Mouse (Mus musculus) limb, embryonic 14.5 days (tissue): ENCODE data around the gene Fgfr2. TPM values are rescaled to one million over a fixed set of nuclear protein-coding genes. Genes with fewer than 3 reads are reported as not detected.

Source experiments
- ATAC-seq: fragments of 200-750 bp; cut with Nextera tagmentation; 2 replicates; pipeline ENCODE4 v1.8.0; 2017; ENCODE audit warnings: low read depth, moderate number of reproducible peaks, moderate TSS enrichment; ENCODE audit not compliant: low FRiP score
- DNase-seq: peaks from one replicate; pipeline ENCODE4 v3.0.0-alpha.2; 2015; ENCODE audit warnings: low spot score
- H3K27ac ChIP-seq: fragments of 300-500 bp; sonication (generic); replicated peaks from 2 replicates; pipeline ENCODE4 v1.5.1; 2014; ENCODE audit warnings: low read depth, mild to moderate bottlenecking, low read length, moderate library complexity, mixed read lengths
- H3K27me3 ChIP-seq: fragments of 300-500 bp; sonication (generic); 2 replicates; pipeline ENCODE4 v1.6.1; 2014; ENCODE audit warnings: low read length, mixed read lengths; ENCODE audit not compliant: control insufficient read depth, insufficient read depth
- H3K36me3 ChIP-seq: fragments of 300-500 bp; sonication (generic); 2 replicates; pipeline ENCODE4 v1.6.1; 2014; ENCODE audit warnings: mild to moderate bottlenecking, low read length, moderate library complexity, mixed read lengths; ENCODE audit not compliant: control insufficient read depth, insufficient read depth
- H3K4me1 ChIP-seq: fragments of 300-500 bp; sonication (generic); 2 replicates; pipeline ENCODE4 v1.6.1; 2014; ENCODE audit warnings: antibody characterized with exemption, low read length, mixed read lengths; ENCODE audit not compliant: control insufficient read depth, insufficient read depth
- H3K4me2 ChIP-seq: fragments of 300-500 bp; sonication (generic); replicated peaks from 2 replicates; pipeline ENCODE4 v1.6.1; 2014; ENCODE audit warnings: low read depth, mild to moderate bottlenecking, low read length, moderate library complexity; ENCODE audit not compliant: severe bottlenecking
- H3K4me3 ChIP-seq: fragments of 300-500 bp; sonication (generic); replicated peaks from 2 replicates; pipeline ENCODE4 v1.5.1; 2014; ENCODE audit warnings: low read length
- H3K9ac ChIP-seq: fragments of 300-500 bp; sonication (generic); 2 replicates; pipeline ENCODE4 v1.6.1; 2014; ENCODE audit warnings: mild to moderate bottlenecking, low read depth, low read length, moderate library complexity; ENCODE audit not compliant: severe bottlenecking
- H3K9me3 ChIP-seq: fragments of 300-500 bp; sonication (generic); 2 replicates; pipeline ENCODE4 v1.6.1; 2016; ENCODE audit warnings: low read length; ENCODE audit not compliant: control insufficient read depth
- POLR2A ChIP-seq: fragments of 200-500 bp; IDR thresholded peaks from 2 replicates; pipeline ENCODE4 v1.8.0; 2012; ENCODE audit warnings: inconsistent platforms, mild to moderate bottlenecking, moderate library complexity, borderline replicate concordance; ENCODE audit not compliant: insufficient read depth, insufficient read length; ENCODE audit errors: extremely low read depth
- WGBS: fragments of 180-500 bp; shearing (Covaris S2); extraction: QIAGEN DNeasy Blood & Tissue Kit; methylation state at CpG from one replicate; pipeline ENCODE4 v1.1.7; 2014; 5-methylcytosine and 5-hydroxymethylcytosine counted together
- polyA plus RNA-seq, 2 experiments: library from polyadenylated mRNA; depleted of rRNA in 1 of 2; stranded (reverse) in 1 of 2; unstranded in 1 of 2; fragments of >200 nt; fragmentation: Nextera tagmentation in 1 of 2; extraction: Ambion mirVana in 1 of 2; gene quantifications; 2 replicates each; pipeline versions ENCODE4 v1.2.1 to v1.2.3; 2012 to 2014

Gene Fgfr2
- polyA plus RNA-seq, 2 experiments: 131 to 133 TPM

DNA sequence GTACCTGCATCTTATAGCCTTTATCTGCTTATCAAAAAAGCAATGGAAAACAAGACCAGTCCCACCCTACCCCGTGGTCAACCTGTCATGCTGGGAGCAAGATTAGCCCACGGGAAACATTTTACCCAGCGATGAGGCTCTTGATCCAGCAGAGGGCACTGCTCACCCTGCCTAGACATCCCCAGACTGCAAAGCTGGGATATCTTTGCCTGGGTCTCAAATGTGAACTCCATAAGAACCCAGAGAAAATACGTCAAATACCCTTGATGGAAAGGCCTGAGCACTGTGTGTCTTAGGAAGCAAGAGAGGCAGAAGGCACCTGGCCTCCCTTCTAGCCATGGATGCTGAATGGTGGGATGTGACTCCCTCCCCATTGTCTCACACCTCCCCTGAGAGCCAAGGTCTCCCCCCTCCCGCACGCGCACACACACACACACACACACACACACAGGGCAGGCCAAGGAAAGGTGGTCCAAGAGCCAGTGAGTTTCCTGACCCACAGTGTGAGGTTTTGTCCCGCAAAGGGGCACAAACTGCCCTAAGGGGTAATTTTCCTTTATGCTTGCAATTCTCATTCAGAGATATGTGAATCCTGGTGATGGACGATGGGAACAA is 90.5 kb downstream of the Fgfr2 start:
- ATAC-seq (peak; percentile 45; the same call in 1 of the 2 replicates), DNase-seq (peak; percentile 60)
- H3K27me3 ChIP-seq: no peaks in the 10 kb centered on the region
- no peak overlapping the region for H3K9ac ChIP-seq
- no peak overlapping the region for H3K27ac ChIP-seq
- no peak overlapping the region for H3K4me2 ChIP-seq
- H3K36me3 ChIP-seq: no peaks in the 10 kb centered on the region
- 59% methylated on average over 9 of the region's 9 CpGs for WGBS
- no peak overlapping the region for H3K4me3 ChIP-seq
- H3K9me3 ChIP-seq: no peaks in the 10 kb centered on the region
- TF ChIP-seq POLR2A: no peak
- peaks cover 19% of the 10 kb centered on the region for H3K4me1 ChIP-seq

DNA sequence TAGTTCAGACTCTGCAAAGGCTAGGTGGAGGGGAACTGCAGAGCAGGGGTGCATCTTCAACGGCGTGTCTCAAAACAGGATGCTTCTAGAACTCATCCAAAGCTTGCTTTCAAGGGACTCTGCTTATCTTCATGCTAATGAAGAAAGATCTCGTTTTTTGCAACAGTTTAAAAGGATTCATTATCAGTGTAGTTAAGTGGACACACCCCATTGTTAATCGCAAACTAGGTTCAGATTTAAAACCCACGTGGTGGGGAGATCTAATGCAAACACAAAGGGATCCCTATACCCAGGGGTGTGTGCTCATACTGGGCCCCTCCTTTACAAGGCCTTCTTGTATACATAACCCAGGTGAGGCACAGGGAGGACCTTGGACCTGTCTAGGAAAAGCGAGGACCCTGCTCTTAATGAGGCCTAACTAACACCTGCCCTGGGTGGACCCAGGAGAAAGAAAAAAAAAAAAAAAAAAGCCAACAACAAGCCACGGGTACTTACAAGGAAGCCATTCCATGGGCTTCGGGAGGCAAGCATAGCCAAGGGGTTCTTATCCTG is 93.6 kb downstream of the Fgfr2 start:
- peaks cover 7% of the 10 kb centered on the region for H3K4me1 ChIP-seq
- no peak overlapping the region for H3K4me2 ChIP-seq
- DNase-seq (no peak), ATAC-seq (no peak)
- no peak overlapping the region for H3K9ac ChIP-seq
- no peak overlapping the region for H3K4me3 ChIP-seq
- H3K27ac ChIP-seq: no peak overlapping the region
- H3K9me3 ChIP-seq: no peaks in the 10 kb centered on the region
- H3K27me3 ChIP-seq: no peaks in the 10 kb centered on the region
- TF ChIP-seq POLR2A: no peak
- WGBS: 68% methylated on average over 8 of the region's 8 CpGs
- no peaks in the 10 kb centered on the region for H3K36me3 ChIP-seq

DNA sequence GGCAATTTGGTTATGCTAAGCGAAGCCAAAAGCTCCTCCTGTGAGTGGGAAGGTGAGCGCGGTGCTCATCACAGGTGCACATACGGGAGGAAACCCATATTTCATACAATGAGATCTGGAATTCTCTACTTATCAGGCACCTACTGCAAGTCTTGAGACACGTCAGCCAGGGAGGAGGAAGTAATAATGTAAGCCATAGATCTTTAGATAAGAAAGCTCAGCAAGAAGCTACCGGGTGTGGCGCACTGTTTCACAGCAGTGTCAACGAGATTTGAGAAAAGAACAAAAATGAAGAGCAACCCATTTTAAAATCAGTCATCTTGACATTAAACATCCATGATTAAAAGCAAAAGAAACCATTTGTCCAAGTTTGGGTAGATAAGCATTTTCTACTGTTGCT is 94.1 kb downstream of the Fgfr2 start:
- no peak for ATAC-seq
- 87% methylated on average over 8 of the region's 8 CpGs for WGBS
- no peak for DNase-seq
- no peak overlapping the region for H3K4me3 ChIP-seq
- peaks cover 8% of the 10 kb centered on the region for H3K4me1 ChIP-seq
- H3K9me3 ChIP-seq: no peaks in the 10 kb centered on the region
- no peak overlapping the region for H3K27ac ChIP-seq
- no peaks in the 10 kb centered on the region for H3K27me3 ChIP-seq
- H3K4me2 ChIP-seq: no peak overlapping the region
- TF ChIP-seq POLR2A: no peak
- no peaks in the 10 kb centered on the region for H3K36me3 ChIP-seq
- H3K9ac ChIP-seq: no peak overlapping the region

DNA sequence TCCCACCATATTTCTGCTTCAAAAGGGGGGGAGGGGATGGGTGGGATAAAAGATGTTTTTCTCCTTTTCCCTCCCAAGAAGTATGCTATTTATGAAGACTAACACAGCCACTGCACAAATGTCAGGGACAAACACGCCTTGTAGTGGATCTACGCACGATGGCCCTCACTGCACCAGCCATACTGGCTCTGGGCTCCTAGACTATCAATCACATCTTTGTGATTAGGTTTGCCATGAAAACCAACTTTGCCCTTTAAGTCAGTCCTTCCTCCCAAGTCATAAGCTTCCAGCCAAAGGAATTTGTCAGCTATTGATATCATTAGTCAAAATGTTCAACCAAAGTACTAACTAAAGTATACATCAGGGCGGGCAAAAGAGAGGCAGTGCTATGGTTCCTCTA is 95.2 kb downstream of the Fgfr2 start:
- Histone ChIP-seq H3K4me1 (peaks cover 8% of the 10 kb centered on the region), H3K4me2 (no peak overlapping the region), H3K36me3 (no peaks in the 10 kb centered on the region), H3K4me3 (no peak overlapping the region), H3K9ac (no peak overlapping the region), H3K27me3 (no peaks in the 10 kb centered on the region), H3K27ac (no peak overlapping the region), H3K9me3 (no peaks in the 10 kb centered on the region)
- no peak for ATAC-seq
- no peak for TF ChIP-seq POLR2A
- no peak for DNase-seq
- whole genome bisulfite sequencing: 96% methylated on average over 4 of the region's 4 CpGs

DNA sequence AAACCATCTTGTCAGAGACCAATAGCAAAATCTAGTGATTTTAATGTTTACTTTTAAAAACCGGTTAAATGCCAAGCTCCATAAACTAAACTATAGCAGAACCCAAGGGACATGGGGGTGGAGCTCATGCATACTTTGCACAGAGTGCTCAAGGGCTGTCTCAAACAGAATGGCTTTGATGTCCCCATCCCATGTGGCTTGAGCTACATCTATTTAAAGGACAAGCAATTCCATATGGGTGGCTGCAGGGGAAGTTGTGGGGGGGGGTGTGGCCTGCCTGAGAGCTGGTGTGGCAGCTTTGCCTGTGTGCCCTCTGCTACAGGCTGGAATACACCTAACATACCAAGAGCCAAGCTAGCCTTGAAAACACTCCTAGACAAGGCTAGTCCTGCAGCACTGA is 98.5 kb downstream of the Fgfr2 start:
- no peak overlapping the region for H3K9ac ChIP-seq
- H3K36me3 ChIP-seq: no peaks in the 10 kb centered on the region
- ATAC-seq (no peak), DNase-seq (peak; percentile 61)
- no peaks in the 10 kb centered on the region for H3K27me3 ChIP-seq
- peaks cover 19% of the 10 kb centered on the region for H3K4me1 ChIP-seq
- TF ChIP-seq POLR2A: no peak
- no peaks in the 10 kb centered on the region for H3K9me3 ChIP-seq
- WGBS: 37% methylated on average over 1 of the region's 1 CpGs
- 0 out of 2 replicates have a peak overlapping the region, but pooled peaks have one; percentile 48 for H3K27ac ChIP-seq
- H3K4me3 ChIP-seq: no peak overlapping the region
- H3K4me2 ChIP-seq: no peak overlapping the region
